Mouse (Mus musculus): ENCODE measurements around the gene Ppt2.

- no peak for TF ChIP-seq CTCF (IDR thresholded peaks at IDR 0.05; ENCODE audit: low read depth)
- no peak for TF ChIP-seq EP300 (IDR thresholded peaks at IDR 0.05; ENCODE audit: low read depth)
Measured at GRCm38 (mm10) chr17:34615871-34616270, 12.4 kb downstream of the Ppt2 start, which contains the start of gene Egfl8.
